Mouse (Mus musculus) MEL (cell line): ENCODE measurements around the gene Sprr4.

ENCODE experiments used
- CTCF ChIP-seq, 3 experiments: IDR thresholded peaks in 2 of 3; conservative IDR thresholded peaks in 1 of 3; 2 replicates each; pipeline ENCODE4 v1.5.1; 2011 to 2012; ENCODE audit warnings: low read length in 3 of 3, low read depth in 2 of 3, mild to moderate bottlenecking in 2 of 3, improper control_type of control experiment in 1 of 3, inconsistent platforms in 1 of 3, mixed read lengths in 1 of 3, moderate library complexity in 1 of 3; ENCODE audit not compliant: control insufficient read depth in 1 of 3, insufficient read depth in 1 of 3, poor library complexity in 1 of 3, severe bottlenecking in 1 of 3
- GATA1 ChIP-seq: IDR thresholded peaks from 2 replicates; pipeline ENCODE4 v1.6.1; 2011; ENCODE audit warnings: low read depth, low read length, improper control_type of control experiment
- JUND ChIP-seq: IDR thresholded peaks from 2 replicates; pipeline ENCODE4 v1.6.1; 2011; ENCODE audit warnings: low read depth, mild to moderate bottlenecking, improper control_type of control experiment, low read length
- POLR2A ChIP-seq, 2 experiments: IDR thresholded peaks; 2 replicates each; pipeline ENCODE4 v1.6.1; 2011 to 2012; ENCODE audit warnings: low read length in 2 of 2, mild to moderate bottlenecking in 2 of 2, control low read depth in 1 of 2, improper control_type of control experiment in 1 of 2, low read depth in 1 of 2, moderate library complexity in 1 of 2; ENCODE audit not compliant: control insufficient read depth in 1 of 2, insufficient read depth in 1 of 2, poor library complexity in 1 of 2
- TCF12 ChIP-seq: IDR thresholded peaks from 2 replicates; pipeline ENCODE4 v1.6.1; 2014; ENCODE audit warnings: low read depth, mild to moderate bottlenecking, inconsistent platforms, low read length, improper control_type of control experiment, moderate library complexity

GRCm38 (mm10) chr3:92470111-92470510 lies 30.2 kb downstream of the Sprr4 start:
- TF ChIP-seq CTCF (IDR thresholded peaks at IDR 0.05 in 2 of 3, conservative IDR thresholded peaks at IDR 0.05 in 1 of 3; ENCODE audit: control insufficient read depth in 1 of 3, insufficient read depth in 1 of 3, low read depth in 2 of 3, low read length in 3 of 3, poor library complexity in 1 of 3, severe bottlenecking in 1 of 3): no peak
- no peak for TF ChIP-seq POLR2A (IDR thresholded peaks at IDR 0.05; ENCODE audit: control insufficient read depth in 1 of 2, insufficient read depth in 1 of 2, low read depth in 1 of 2, low read length in 2 of 2, poor library complexity in 1 of 2)
- TF ChIP-seq JUND: no peak
- no peak for TF ChIP-seq TCF12
- TF ChIP-seq GATA1: no peak
